Mouse (Mus musculus): ENCODE measurements around the gene Erbb3.

- TF ChIP-seq NANOG (IDR thresholded peaks at IDR 0.05; ENCODE audit: borderline replicate concordance, low read length), result no peak
- no peak for TF ChIP-seq CTCF (conservative IDR thresholded peaks at IDR 0.05; ENCODE audit: low read length)
These were observed 30.8 kb upstream of the Erbb3 start for GRCm38 (mm10) chr10:128620241-128620640.

All from E14TG2a.4 (cell line).